Mouse (Mus musculus) cerebellum, postnatal 10 days (tissue): ENCODE data around the gene Slc30a5.

Source experiments
- DNase-seq, 2 experiments: peaks; one replicate each; pipeline ENCODE4 v3.0.0; 2021; ENCODE audit warnings: mixed read lengths in 2 of 2

Gene Slc30a5

GRCm38 (mm10) chr13:100753011-100753410, 80.2 kb downstream of the Slc30a5 start:
- DNase-seq = no peak
